Mouse (Mus musculus) erythroid progenitor cell, adult 5-6 weeks (primary cell): Measurements from ENCODE around the gene Zfp184. TPM values are rescaled to one million over a fixed set of nuclear protein-coding genes. Genes with fewer than 3 reads are reported as not detected.

ENCODE experiments used
- ATAC-seq: replicated peaks from 2 replicates; pipeline ENCODE4 v1.8.0; 2016; ENCODE audit warnings: moderate number of reproducible peaks, mild to moderate bottlenecking, moderate TSS enrichment, inconsistent platforms; ENCODE audit not compliant: poor library complexity, low FRiP score, severe bottlenecking
- total RNA-seq, 2 experiments: library from RNA; stranded (forward) in 1 of 2; stranded (reverse) in 1 of 2; fragments of 150-400 nt in 1 of 2; fragments of 186-747, 209-891 nt in 1 of 2; gene quantifications; 2 replicates each; pipeline versions ENCODE4 v1.2.3 to v1.2.4; 2015 to 2017; ENCODE audit warnings: low replicate concordance in 2 of 2

Gene Zfp184
- total RNA-seq, 2 experiments from 2014 or later = not detected

- peak; percentile 76 for ATAC-seq
Observed at GRCm38 (mm10) chr13:21974726-21975473, 30.0 kb downstream of the Zfp184 start.

- ATAC-seq = no peak
Observed at GRCm38 (mm10) chr13:21980981-21981802, 36.3 kb downstream of the Zfp184 start, which contains the start of gene Pom121l2. Gene Pom121l2, plus strand, starts transcription at chr13:21981194.

GRCm38 (mm10) chr13:21981803-21982193 lies 36.9 kb downstream of the Zfp184 start:
- ATAC-seq = no peak

GRCm38 (mm10) chr13:21984486-21984885 lies 39.6 kb downstream of the Zfp184 start:
- ATAC-seq = no peak

- ATAC-seq = no peak
Observed at GRCm38 (mm10) chr13:21992550-21992949, 47.7 kb downstream of the Zfp184 start.

GRCm38 (mm10) chr13:21993957-21994738 lies 49.3 kb downstream of the Zfp184 start:
- ATAC-seq = no peak

GRCm38 (mm10) chr13:21994896-21995295 lies 50.0 kb downstream of the Zfp184 start:
- no peak for ATAC-seq

GRCm38 (mm10) chr13:21995331-21995914 lies 50.5 kb downstream of the Zfp184 start:
- ATAC-seq = no peak

- ATAC-seq = no peak
Observed at GRCm38 (mm10) chr13:21996101-21996839, 51.4 kb downstream of the Zfp184 start.

GRCm38 (mm10) chr13:21996840-21997185 lies 51.9 kb downstream of the Zfp184 start:
- ATAC-seq = no peak

- no peak for ATAC-seq
Observed at GRCm38 (mm10) chr13:21997201-21997820, 52.4 kb downstream of the Zfp184 start.

- ATAC-seq = no peak
Observed at GRCm38 (mm10) chr13:21997821-21998220, 52.9 kb downstream of the Zfp184 start.

- ATAC-seq = no peak
Observed at GRCm38 (mm10) chr13:21998412-21998811, 53.5 kb downstream of the Zfp184 start.

GRCm38 (mm10) chr13:21999147-21999546 lies 54.3 kb downstream of the Zfp184 start:
- no peak for ATAC-seq

- ATAC-seq = no peak
Observed at GRCm38 (mm10) chr13:22001346-22001745, 56.5 kb downstream of the Zfp184 start.

- no peak for ATAC-seq
Observed at GRCm38 (mm10) chr13:22001823-22002222, 56.9 kb downstream of the Zfp184 start.

- peak; percentile 23; the same call in 1 of the 2 replicates for ATAC-seq
Observed at GRCm38 (mm10) chr13:22005605-22006333, 60.9 kb downstream of the Zfp184 start.
